Mouse (Mus musculus) stomach, embryonic 14.5 days (tissue): Measurements from ENCODE around the gene Smpx. TPM values are rescaled to one million over a fixed set of nuclear protein-coding genes. Genes with fewer than 3 reads are reported as not detected.

ENCODE experiments used
- ATAC-seq: fragments of 200-750 bp; cut with Nextera tagmentation; 2 replicates; pipeline ENCODE4 v1.8.0; 2017; ENCODE audit warnings: low read depth, moderate TSS enrichment; ENCODE audit not compliant: insufficient number of reproducible peaks, insufficient read depth, low FRiP score
- H3K27ac ChIP-seq: fragments of 300-500 bp; sonication (generic); 2 replicates; pipeline ENCODE4 v1.5.1; 2014; ENCODE audit warnings: mild to moderate bottlenecking, low read length, moderate library complexity, mixed read lengths
- H3K27me3 ChIP-seq: fragments of 300-500 bp; sonication (generic); 2 replicates; pipeline ENCODE4 v1.6.1; 2014; ENCODE audit warnings: low read length, control low read depth, mixed read lengths; ENCODE audit not compliant: control insufficient read depth, insufficient read depth
- H3K36me3 ChIP-seq: fragments of 300-500 bp; sonication (generic); 2 replicates; pipeline ENCODE4 v1.6.1; 2014; ENCODE audit warnings: mild to moderate bottlenecking, control low read depth, low read length, moderate library complexity, mixed read lengths; ENCODE audit not compliant: control insufficient read depth, insufficient read depth
- H3K4me1 ChIP-seq: fragments of 300-500 bp; sonication (generic); 2 replicates; pipeline ENCODE4 v1.6.1; 2014; ENCODE audit warnings: low read length, control low read depth, mixed read lengths; ENCODE audit not compliant: control insufficient read depth, insufficient read depth
- H3K4me2 ChIP-seq: fragments of 300-500 bp; sonication (generic); replicated peaks from 2 replicates; pipeline ENCODE4 v1.6.1; 2014; ENCODE audit warnings: low read depth, low read length, control low read depth
- H3K4me3 ChIP-seq: fragments of 300-500 bp; sonication (generic); 2 replicates; pipeline ENCODE4 v1.5.1; 2014; ENCODE audit warnings: low read depth, low read length, control low read depth
- H3K9ac ChIP-seq: fragments of 300-500 bp; sonication (generic); replicated peaks from 2 replicates; pipeline ENCODE4 v1.6.1; 2014; ENCODE audit warnings: low read depth, mild to moderate bottlenecking, control low read depth, low read length, moderate library complexity, mixed read lengths
- H3K9me3 ChIP-seq: fragments of 300-500 bp; sonication (generic); 2 replicates; pipeline ENCODE4 v1.6.1; 2016; ENCODE audit warnings: low read depth, low read length, control low read depth; ENCODE audit not compliant: control insufficient read depth
- WGBS: fragments of 180-500 bp; shearing (Covaris S2); extraction: QIAGEN DNeasy Blood & Tissue Kit; methylation state at CpG from one replicate; pipeline ENCODE4 v1.1.7; 2014; 5-methylcytosine and 5-hydroxymethylcytosine counted together
- polyA plus RNA-seq: library from polyadenylated mRNA; unstranded; fragments of >200 nt; fragmentation: Nextera tagmentation; extraction: Ambion mirVana; gene quantifications from 2 replicates; pipeline ENCODE4 v1.2.1, GENCODE M21; 2014

Gene Smpx
- polyA plus RNA-seq, result 5.0 and 5.2 TPM in 2 replicates

DNA sequence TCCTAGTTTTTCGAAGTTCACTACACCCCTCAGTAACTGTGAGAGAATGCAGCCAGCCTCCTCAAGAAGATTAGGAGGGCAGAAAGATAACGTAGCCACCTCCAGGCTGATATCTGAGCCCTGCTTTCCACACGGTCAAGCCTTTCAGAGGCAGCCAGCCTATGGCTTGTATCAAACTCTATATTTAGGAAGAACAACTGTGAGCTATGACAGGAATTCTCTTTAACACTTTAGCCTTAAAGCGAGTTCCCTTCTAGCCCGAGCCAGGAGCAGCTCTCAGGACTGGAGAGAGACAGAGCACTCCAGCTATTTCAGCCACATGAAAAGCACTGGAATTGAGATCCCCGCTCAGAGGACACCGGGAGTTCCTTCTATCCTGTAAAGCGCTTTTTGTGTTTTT is at the start of gene Smpx:
Gene Smpx, plus strand, starts transcription at position 49 of the 400 bp plus-strand sequence.
- Histone ChIP-seq H3K27ac (no peak within 1 kb of the TSS), H3K4me1 (no peaks in the 10 kb centered on the region), H3K9ac (no peak within 1 kb of the TSS), H3K36me3 (no peaks in the 10 kb centered on the region), H3K4me3 (no peak within 1 kb of the TSS), H3K27me3 (no peaks in the 10 kb centered on the region), H3K9me3 (no peaks in the 10 kb centered on the region), H3K4me2 (no peak within 1 kb of the TSS)
- 57% methylated on average over 8 of the region's 8 CpGs for WGBS
- ATAC-seq, result no peak

DNA sequence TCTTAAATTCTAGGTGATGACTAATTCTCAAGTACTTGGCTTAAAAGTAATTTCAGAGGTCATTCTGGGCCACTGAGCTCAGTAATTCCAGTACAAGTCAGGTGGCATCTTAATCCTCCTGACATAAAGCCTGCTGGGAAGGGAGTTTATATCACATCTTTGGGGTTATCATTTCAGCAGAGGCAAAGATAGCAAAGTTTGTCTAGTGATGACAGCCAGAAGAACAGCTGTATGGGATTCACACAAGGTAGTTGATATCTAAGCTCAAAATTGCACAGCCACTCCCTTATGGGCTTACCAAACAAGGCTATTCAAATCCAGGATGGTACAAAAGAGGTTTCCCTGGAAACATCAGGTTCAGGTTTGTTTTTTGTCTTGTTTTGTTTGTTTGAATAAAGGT is 43.7 kb upstream of the Smpx start:
- no peaks in the 10 kb centered on the region for H3K27me3 ChIP-seq
- H3K4me2 ChIP-seq, result no peak overlapping the region
- H3K9me3 ChIP-seq, result no peaks in the 10 kb centered on the region
- H3K27ac ChIP-seq, result no peak overlapping the region
- no peaks in the 10 kb centered on the region for H3K36me3 ChIP-seq
- H3K4me1 ChIP-seq, result no peaks in the 10 kb centered on the region
- H3K9ac ChIP-seq, result no peak overlapping the region
- H3K4me3 ChIP-seq, result no peak overlapping the region
- ATAC-seq, result no peak

- Histone ChIP-seq H3K27me3 (no peaks in the 10 kb centered on the region), H3K9ac (no peak overlapping the region), H3K4me1 (no peaks in the 10 kb centered on the region), H3K4me2 (no peak overlapping the region), H3K27ac (no peak overlapping the region), H3K36me3 (no peaks in the 10 kb centered on the region), H3K9me3 (no peaks in the 10 kb centered on the region), H3K4me3 (no peak overlapping the region)
- ATAC-seq, result no peak
Observed at GRCm38 (mm10) chrX:157657356-157657755, 41.4 kb upstream of the Smpx start.

DNA sequence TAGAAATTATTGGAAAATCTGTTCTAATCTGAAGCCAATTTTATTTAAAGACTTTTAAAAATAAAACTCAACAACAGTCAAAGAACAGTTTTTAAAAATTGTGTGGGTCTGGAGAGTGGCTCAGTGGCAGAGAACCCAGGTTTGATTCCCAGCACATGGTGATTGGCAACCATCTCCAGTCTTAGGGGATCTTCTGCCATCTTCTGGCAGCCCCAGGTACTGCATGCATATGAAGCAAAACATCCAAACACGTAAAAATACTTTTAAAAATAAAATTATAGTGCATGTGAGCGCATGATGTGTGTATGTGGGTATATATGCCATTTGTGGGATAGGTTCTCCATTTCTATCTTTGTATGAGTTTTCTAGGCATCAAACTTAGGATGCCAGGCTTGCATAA is 26.9 kb upstream of the Smpx start:
- no peaks in the 10 kb centered on the region for H3K9me3 ChIP-seq
- ATAC-seq, result no peak
- 77% methylated on average over 2 of the region's 2 CpGs for WGBS
- no peak overlapping the region for H3K27ac ChIP-seq
- H3K4me3 ChIP-seq, result no peak overlapping the region
- H3K4me1 ChIP-seq, result no peaks in the 10 kb centered on the region
- no peaks in the 10 kb centered on the region for H3K36me3 ChIP-seq
- H3K9ac ChIP-seq, result no peak overlapping the region
- H3K27me3 ChIP-seq, result no peaks in the 10 kb centered on the region
- no peak overlapping the region for H3K4me2 ChIP-seq

GRCm38 (mm10) chrX:157674667-157675350 is 23.9 kb upstream of the Smpx start:
- Histone ChIP-seq H3K27me3 (no peaks in the 10 kb centered on the region), H3K4me2 (no peak overlapping the region), H3K4me1 (no peaks in the 10 kb centered on the region), H3K4me3 (no peak overlapping the region), H3K9ac (no peak overlapping the region), H3K9me3 (no peaks in the 10 kb centered on the region), H3K27ac (no peak overlapping the region), H3K36me3 (no peaks in the 10 kb centered on the region)
- 75% methylated on average over 3 of the region's 3 CpGs for WGBS
- ATAC-seq, result no peak

DNA sequence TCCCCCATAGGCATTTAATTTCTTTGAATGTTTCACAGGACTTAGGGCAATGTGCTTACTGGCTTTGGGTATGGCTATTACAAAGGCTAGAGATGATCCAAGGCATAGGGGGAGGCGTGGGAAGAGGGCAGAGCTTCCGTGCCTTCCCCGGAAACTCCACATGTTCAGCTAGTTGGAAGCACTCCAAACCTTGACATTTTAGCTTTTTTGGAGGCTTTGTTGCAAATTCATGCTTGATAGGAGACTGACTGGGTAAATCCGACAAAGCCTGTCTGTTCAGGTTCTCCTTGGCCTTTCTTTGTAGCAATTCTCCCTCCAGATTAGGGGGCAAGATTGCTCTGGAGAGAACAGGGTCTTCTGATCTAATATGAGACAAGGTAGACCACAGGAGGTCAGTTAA is 7.5 kb upstream of the Smpx start:
- no peak for ATAC-seq
- WGBS, result 74% methylated on average over 4 of the region's 4 CpGs

GRCm38 (mm10) chrX:157697591-157698135 is 1.0 kb upstream of the Smpx start:
- no peak for ATAC-seq
- no peaks in the 10 kb centered on the region for H3K27me3 ChIP-seq
- H3K9ac ChIP-seq, result no peak overlapping the region
- 73% methylated on average over 5 of the region's 5 CpGs for WGBS
- no peaks in the 10 kb centered on the region for H3K9me3 ChIP-seq
- no peak overlapping the region for H3K4me2 ChIP-seq
- H3K4me3 ChIP-seq, result no peak overlapping the region
- H3K27ac ChIP-seq, result no peak overlapping the region
- no peaks in the 10 kb centered on the region for H3K4me1 ChIP-seq
- no peaks in the 10 kb centered on the region for H3K36me3 ChIP-seq

More for the DNA sequence above, 7.5 kb upstream of the Smpx start:
- H3K36me3 ChIP-seq, result no peaks in the 10 kb centered on the region
- H3K27ac ChIP-seq, result no peak overlapping the region
- no peak overlapping the region for H3K4me2 ChIP-seq
- H3K4me3 ChIP-seq, result no peak overlapping the region
- no peaks in the 10 kb centered on the region for H3K9me3 ChIP-seq
- H3K27me3 ChIP-seq, result no peaks in the 10 kb centered on the region
- no peak overlapping the region for H3K9ac ChIP-seq
- H3K4me1 ChIP-seq, result no peaks in the 10 kb centered on the region

DNA sequence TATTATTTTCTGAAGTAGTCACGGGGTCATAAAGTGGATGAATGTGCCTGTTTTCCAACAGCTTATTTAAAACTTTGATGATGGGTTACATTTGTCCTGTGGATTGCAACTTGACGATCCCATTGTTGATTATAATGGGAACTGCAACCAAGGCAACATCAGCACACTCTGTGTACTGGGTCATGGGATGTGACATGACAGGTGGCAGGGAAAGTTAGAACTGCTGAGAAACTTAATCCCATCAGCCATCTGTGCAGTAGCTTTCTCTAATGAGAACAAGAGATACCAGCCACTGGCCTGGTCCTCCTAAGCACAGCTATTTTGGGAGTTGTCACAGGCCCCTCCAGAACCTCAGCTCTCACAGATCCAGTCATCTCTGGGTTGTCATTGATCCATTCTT is 8.5 kb downstream of the Smpx start:
- Histone ChIP-seq H3K4me2 (no peak overlapping the region), H3K27me3 (no peaks in the 10 kb centered on the region), H3K9me3 (no peaks in the 10 kb centered on the region), H3K27ac (no peak overlapping the region), H3K36me3 (no peaks in the 10 kb centered on the region), H3K4me3 (no peak overlapping the region), H3K4me1 (no peaks in the 10 kb centered on the region), H3K9ac (no peak overlapping the region)
- 90% methylated on average over 2 of the region's 2 CpGs for WGBS
- ATAC-seq, result no peak
